Mouse (Mus musculus) liver, embryonic 16.5 days (tissue): ENCODE results near the gene Soat2. TPM values are rescaled to one million over a fixed set of nuclear protein-coding genes. Genes with fewer than 3 reads are reported as not detected.

ENCODE experiments used
- ATAC-seq: fragments of 200-750 bp; cut with Nextera tagmentation; 2 replicates; pipeline ENCODE4 v1.8.0; 2017; ENCODE audit warnings: low read depth, mild to moderate bottlenecking, moderate number of reproducible peaks, moderate library complexity
- H3K27ac ChIP-seq: fragments of 300-500 bp; sonication (generic); 2 replicates; pipeline ENCODE4 v1.5.1; 2014; ENCODE audit warnings: mild to moderate bottlenecking, low read length
- H3K27me3 ChIP-seq: fragments of 300-500 bp; sonication (generic); 2 replicates; pipeline ENCODE4 v1.6.1; 2014; ENCODE audit warnings: low read depth, low read length, mixed read lengths; ENCODE audit not compliant: control insufficient read depth, insufficient read depth
- H3K36me3 ChIP-seq: fragments of 300-500 bp; sonication (generic); 2 replicates; pipeline ENCODE4 v1.6.1; 2014; ENCODE audit warnings: mild to moderate bottlenecking; ENCODE audit not compliant: control insufficient read depth, insufficient read depth
- H3K4me1 ChIP-seq: fragments of 300-500 bp; sonication (generic); 2 replicates; pipeline ENCODE4 v1.6.1; 2014; ENCODE audit warnings: low read depth, low read length, mixed read lengths; ENCODE audit not compliant: control insufficient read depth
- H3K4me2 ChIP-seq: fragments of 300-500 bp; sonication (generic); 2 replicates; pipeline ENCODE4 v1.6.1; 2014; ENCODE audit warnings: low read depth, low read length, mixed read lengths
- H3K4me3 ChIP-seq: fragments of 300-500 bp; sonication (generic); 2 replicates; pipeline ENCODE4 v1.5.1; 2014; ENCODE audit warnings: low read depth, mild to moderate bottlenecking, low read length
- H3K9ac ChIP-seq: fragments of 300-500 bp; sonication (generic); 2 replicates; pipeline ENCODE4 v1.6.1; 2014; ENCODE audit warnings: low read depth, low read length
- H3K9me3 ChIP-seq: fragments of 300-500 bp; sonication (generic); replicated peaks from 2 replicates; pipeline ENCODE4 v1.6.1; 2016; ENCODE audit warnings: low read length; ENCODE audit not compliant: control insufficient read depth
- WGBS: fragments of 180-500 bp; shearing (Covaris S2); extraction: QIAGEN DNeasy Blood & Tissue Kit; methylation state at CpG from one replicate; pipeline ENCODE4 v1.1.7; 2014; ENCODE audit not compliant: insufficient replicate concordance; 5-methylcytosine and 5-hydroxymethylcytosine counted together
- polyA plus RNA-seq: library from polyadenylated mRNA; unstranded; fragments of >200 nt; fragmentation: Nextera tagmentation; extraction: Ambion mirVana; gene quantifications from 2 replicates; pipeline ENCODE4 v1.2.1, GENCODE M21; 2015

Soat2 gene
- polyA plus RNA-seq, 1 experiment from 2014 or later = 33.6 TPM

DNA sequence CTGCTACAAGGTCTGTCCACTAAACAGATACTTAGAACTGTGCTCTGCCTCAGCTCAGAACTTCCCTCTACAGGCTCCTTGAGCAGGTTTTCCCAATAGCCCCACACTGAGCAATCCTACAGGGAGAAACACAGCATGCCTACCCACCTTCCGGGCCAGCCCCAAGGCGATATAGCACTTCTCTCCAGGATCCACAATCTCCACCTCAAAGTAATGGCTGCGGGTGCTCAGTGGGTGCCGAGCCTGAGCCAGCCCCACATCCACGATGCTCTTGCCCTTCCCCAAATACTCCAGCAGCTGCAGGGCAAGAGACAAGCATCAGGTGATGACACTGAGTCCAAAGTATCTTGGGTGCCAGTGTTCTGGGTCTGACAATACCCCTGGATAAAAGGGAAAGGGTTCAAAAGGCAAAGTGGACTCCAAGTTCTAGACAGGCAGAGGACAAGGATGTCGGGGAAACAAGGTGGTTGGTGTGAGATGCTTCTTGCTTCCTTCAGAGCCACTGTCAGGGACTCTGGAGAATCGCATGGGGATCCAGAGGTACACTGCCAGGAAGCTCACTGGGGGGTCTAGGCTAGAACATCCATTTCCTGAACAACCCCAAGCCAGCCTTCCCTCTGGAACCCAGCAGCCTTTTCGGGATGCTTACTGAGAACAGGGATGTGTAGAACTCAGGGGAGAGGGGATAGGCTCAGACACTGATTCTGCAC is 31.1 kb upstream of the Soat2 start:
- no peak overlapping the region for H3K4me3 ChIP-seq
- 70% methylated on average over 8 of the region's 8 CpGs for WGBS
- no peak overlapping the region for H3K9ac ChIP-seq
- ATAC-seq = no peak
- peaks cover 4% of the 10 kb centered on the region; the same call in 1 of the 2 replicates for H3K36me3 ChIP-seq
- H3K27me3 ChIP-seq = no peaks in the 10 kb centered on the region
- H3K27ac ChIP-seq = no peak overlapping the region
- H3K9me3 ChIP-seq = no peaks in the 10 kb centered on the region
- no peak overlapping the region for H3K4me2 ChIP-seq
- H3K4me1 ChIP-seq = no peaks in the 10 kb centered on the region

DNA sequence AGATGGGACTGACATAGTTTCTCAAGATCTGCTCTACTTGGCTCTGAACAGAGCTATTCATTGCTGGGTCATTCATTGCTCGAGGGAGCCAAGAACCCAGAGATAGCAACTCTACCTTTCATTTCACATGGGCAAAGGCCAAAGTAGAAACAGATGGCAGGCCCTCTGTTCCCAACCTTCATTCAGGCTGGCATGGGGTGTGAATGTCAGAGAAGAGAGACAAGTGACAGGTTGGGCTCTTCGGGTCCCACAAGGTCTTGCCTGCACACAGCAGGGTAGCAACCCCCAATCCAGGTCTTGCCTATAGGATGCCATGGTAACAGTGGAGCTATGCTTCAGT is 30.5 kb upstream of the Soat2 start:
- no peak for ATAC-seq
- peaks cover 4% of the 10 kb centered on the region; the same call in 1 of the 2 replicates for H3K36me3 ChIP-seq

DNA sequence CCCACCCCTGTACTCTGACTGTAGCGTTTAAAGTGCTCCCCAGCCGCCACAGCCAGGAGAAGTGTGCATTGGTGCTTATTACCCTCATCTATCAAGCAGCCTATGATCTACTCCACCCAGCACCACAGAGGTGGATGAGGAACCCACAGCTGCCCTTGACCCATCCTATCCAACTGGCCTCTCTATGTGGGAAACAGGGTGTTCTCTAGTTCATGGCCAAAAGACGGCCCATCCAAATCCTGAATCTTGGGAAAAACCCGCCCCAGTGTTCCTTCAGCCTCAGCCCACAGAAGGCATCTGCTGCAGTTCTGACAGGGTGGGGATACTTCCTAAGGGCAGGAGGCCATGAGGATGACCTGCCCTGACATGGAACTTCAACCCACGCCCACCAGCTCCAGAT is 29.8 kb upstream of the Soat2 start:
- H3K9ac ChIP-seq = no peak overlapping the region
- H3K4me3 ChIP-seq = no peak overlapping the region
- H3K9me3 ChIP-seq = no peaks in the 10 kb centered on the region
- H3K27me3 ChIP-seq = no peaks in the 10 kb centered on the region
- no peak for ATAC-seq
- H3K27ac ChIP-seq = no peak overlapping the region
- H3K4me1 ChIP-seq = no peaks in the 10 kb centered on the region
- H3K36me3 ChIP-seq = peaks cover 4% of the 10 kb centered on the region
- H3K4me2 ChIP-seq = no peak overlapping the region
- WGBS = 68% methylated on average over 5 of the region's 5 CpGs

More for the DNA sequence above, 30.5 kb upstream of the Soat2 start:
- Histone ChIP-seq H3K27me3 (no peaks in the 10 kb centered on the region), H3K4me1 (no peaks in the 10 kb centered on the region), H3K4me3 (no peak overlapping the region), H3K4me2 (no peak overlapping the region), H3K9me3 (no peaks in the 10 kb centered on the region), H3K27ac (no peak overlapping the region), H3K9ac (no peak overlapping the region)
- 76% methylated on average over 2 of the region's 2 CpGs for WGBS

DNA sequence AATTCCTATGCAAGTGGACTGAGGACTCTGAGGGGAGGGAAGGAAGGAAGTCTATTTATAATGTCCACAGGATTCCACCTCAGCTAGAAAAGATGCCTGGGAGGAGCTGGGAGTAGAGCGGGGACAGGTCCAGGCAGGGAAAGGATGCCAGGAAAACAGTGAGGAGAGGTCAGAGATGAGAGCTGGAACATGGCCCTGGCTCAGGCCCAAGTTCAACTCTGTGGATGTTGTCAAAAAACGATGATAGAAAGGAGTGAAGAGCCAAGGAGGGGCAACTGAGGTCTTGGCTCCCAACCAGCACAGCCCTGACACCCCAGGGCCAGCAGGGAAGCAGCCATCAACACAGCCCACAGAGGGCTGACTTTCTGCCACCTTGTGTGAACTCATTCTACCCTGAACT is 24.0 kb upstream of the Soat2 start:
- no peak overlapping the region for H3K27ac ChIP-seq
- H3K36me3 ChIP-seq = peaks cover 4% of the 10 kb centered on the region
- H3K4me2 ChIP-seq = no peak overlapping the region
- no peak for ATAC-seq
- no peak overlapping the region for H3K4me3 ChIP-seq
- no peaks in the 10 kb centered on the region for H3K27me3 ChIP-seq
- 53% methylated on average over 2 of the region's 2 CpGs for WGBS
- no peaks in the 10 kb centered on the region for H3K9me3 ChIP-seq
- no peaks in the 10 kb centered on the region for H3K4me1 ChIP-seq
- no peak overlapping the region for H3K9ac ChIP-seq

DNA sequence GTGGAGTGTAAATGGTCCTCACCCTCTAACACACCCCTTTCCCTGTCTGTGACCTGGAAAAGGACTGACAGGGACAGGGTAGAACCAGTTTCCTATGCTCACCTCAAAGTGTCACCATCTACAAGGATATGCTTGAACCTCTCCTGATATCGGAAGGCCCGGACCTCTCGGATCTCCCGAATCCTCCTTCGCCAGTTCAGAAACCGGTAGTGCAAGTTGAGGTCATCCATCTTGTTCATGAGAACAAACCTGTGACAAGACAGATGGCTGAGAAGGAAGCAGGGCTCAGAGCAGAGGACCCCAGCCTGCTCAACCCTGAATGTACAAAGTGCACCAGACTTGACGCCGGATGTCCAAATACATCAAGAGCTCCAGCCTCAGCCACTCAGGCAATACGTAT is 17.0 kb upstream of the Soat2 start:
- 85% methylated on average over 9 of the region's 9 CpGs for WGBS
- no peak overlapping the region for H3K4me3 ChIP-seq
- no peaks in the 10 kb centered on the region for H3K9me3 ChIP-seq
- peaks cover 7% of the 10 kb centered on the region for H3K36me3 ChIP-seq
- no peak overlapping the region for H3K9ac ChIP-seq
- peaks cover 19% of the 10 kb centered on the region for H3K4me1 ChIP-seq
- H3K4me2 ChIP-seq = no peak overlapping the region
- ATAC-seq = no peak
- no peak overlapping the region for H3K27ac ChIP-seq
- no peaks in the 10 kb centered on the region for H3K27me3 ChIP-seq

DNA sequence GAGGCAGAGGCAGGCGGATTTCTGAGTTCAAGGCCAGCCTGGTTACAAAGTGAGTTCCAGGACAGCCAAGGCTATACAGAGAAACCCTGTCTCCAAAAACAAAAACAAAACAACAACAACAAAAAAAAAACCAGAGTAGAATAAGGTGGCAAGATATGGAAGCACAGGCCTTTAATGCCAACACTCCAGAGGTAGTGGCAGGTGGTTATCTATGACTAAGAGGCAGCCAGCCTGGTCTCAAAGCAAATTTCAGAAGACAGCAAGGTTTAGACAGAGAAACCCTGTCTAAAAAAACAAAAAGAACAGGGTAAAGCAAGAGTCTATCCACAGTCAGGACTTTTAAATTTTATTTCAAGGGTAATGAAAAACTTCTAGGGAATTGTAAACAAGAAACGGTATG is 15.6 kb upstream of the Soat2 start:
- peaks cover 19% of the 10 kb centered on the region for H3K4me1 ChIP-seq
- H3K9me3 ChIP-seq = no peaks in the 10 kb centered on the region
- peak overlapping the region; percentile 29; the same call in 1 of the 2 replicates for H3K27ac ChIP-seq
- H3K4me2 ChIP-seq = no peak overlapping the region
- no peak overlapping the region for H3K9ac ChIP-seq
- peaks cover 7% of the 10 kb centered on the region for H3K36me3 ChIP-seq
- 81% methylated on average over 2 of the region's 2 CpGs for WGBS
- H3K27me3 ChIP-seq = no peaks in the 10 kb centered on the region
- no peak for ATAC-seq
- H3K4me3 ChIP-seq = no peak overlapping the region

DNA sequence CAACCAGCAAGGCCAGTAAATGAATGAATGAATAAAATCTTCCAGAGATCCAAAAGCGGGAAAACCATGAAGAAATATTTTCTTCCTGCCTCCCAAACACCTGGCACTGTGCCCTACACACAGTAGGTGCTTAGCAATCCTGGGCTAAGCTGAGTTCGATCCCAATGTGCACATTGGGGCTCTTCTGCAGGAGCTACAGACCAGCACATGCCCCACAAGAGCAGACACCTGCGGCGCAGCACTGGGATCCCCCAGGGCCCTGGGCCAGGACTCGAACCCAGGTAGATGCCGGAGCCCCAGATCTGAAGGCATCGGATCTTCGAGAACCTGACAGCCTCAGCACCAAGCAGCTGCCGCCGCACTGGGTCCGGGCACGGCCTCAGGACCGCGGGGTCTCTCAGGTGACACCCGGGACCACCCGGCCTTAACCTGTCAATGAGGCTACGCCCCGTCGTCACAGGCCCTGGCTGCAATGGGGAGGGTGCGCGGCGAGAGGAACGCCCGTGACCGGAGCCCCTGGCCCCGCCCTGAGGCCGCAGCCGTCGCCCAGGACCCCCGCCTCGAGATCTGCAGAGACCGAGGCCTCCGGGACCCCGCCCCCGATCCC is 14.7 kb upstream of the Soat2 start:
- Histone ChIP-seq H3K4me3 (peak overlapping the region; percentile 77), H3K4me2 (peak overlapping the region; percentile 94), H3K4me1 (peaks cover 19% of the 10 kb centered on the region), H3K36me3 (peaks cover 7% of the 10 kb centered on the region), H3K27ac (peak overlapping the region; percentile 75), H3K9me3 (no peaks in the 10 kb centered on the region), H3K9ac (peak overlapping the region; percentile 81), H3K27me3 (no peaks in the 10 kb centered on the region)
- WGBS = 2% methylated on average over 35 of the region's 35 CpGs
- peak; percentile 0; the same call in 1 of the 2 replicates for ATAC-seq

DNA sequence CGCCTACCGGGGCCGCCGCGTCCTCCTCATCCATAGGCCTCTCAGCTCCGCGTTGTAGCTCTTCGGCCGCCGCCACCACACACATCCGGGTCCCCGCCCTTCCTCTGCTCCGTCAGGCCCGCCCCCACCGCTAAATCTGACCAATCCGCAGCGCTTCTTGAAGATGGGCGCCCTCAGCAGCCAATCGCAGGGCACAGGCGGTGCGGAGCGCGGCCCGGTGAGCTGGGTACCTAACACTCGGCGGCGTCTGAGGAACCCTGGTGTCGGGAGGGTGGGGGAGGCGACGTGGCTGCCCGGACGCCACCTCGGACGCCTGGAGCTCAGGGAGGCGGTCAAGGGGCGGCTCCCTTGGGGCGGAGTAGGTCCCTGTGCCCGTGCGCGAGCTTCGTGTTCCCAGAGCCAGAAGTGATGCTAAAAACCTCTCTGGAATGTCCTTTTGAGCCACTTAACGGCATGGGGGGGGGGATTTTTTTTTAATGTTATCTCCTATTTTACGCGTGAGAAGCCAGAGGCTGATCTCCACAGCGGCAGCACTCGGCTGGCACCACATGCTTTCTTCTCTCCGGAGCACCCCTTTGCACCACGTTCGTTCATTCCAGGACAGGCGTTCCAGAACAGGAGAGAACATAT is 14.1 kb upstream of the Soat2 start, which contains the start of gene Spryd3:
Gene Spryd3 (minus strand): TSS at position 106 of the 630 bp plus-strand sequence.
- Histone ChIP-seq H3K4me3 (peak within 1 kb of the TSS; percentile 77), H3K36me3 (peaks cover 7% of the 10 kb centered on the region), H3K4me1 (peaks cover 19% of the 10 kb centered on the region), H3K9ac (peak within 1 kb of the TSS; percentile 81), H3K9me3 (no peaks in the 10 kb centered on the region), H3K4me2 (peak within 1 kb of the TSS; percentile 94), H3K27ac (peak within 1 kb of the TSS; percentile 75), H3K27me3 (no peaks in the 10 kb centered on the region)
- ATAC-seq = peak; percentile 98
- WGBS = under 1% methylated on average over 49 of the region's 50 CpGs

DNA sequence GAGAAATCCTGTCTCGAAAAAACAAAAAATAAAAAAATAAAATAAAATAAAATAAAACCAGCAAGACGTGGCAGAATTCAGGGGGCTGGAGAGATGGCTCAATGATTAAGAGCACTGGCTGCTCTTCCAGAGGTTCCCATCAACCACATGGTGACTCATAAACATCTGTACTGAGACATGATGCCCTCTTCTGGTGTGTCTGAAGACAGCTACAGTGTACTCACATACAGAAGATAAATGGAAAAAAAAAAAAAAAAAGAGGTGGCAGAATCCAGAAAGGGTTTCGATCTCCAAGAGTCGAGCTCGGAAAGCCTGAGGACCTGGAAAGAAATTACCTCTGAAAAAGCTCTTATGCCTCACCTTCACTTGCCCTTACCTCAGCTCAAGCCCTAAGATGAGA is 9.2 kb upstream of the Soat2 start:
- no peak overlapping the region for H3K4me3 ChIP-seq
- H3K4me1 ChIP-seq = peaks cover 9% of the 10 kb centered on the region
- no peak for ATAC-seq
- H3K36me3 ChIP-seq = no peaks in the 10 kb centered on the region
- no peak overlapping the region for H3K4me2 ChIP-seq
- H3K27me3 ChIP-seq = peaks cover 38% of the 10 kb centered on the region
- 69% methylated on average over 5 of the region's 5 CpGs for WGBS
- no peak overlapping the region for H3K9ac ChIP-seq
- no peaks in the 10 kb centered on the region for H3K9me3 ChIP-seq
- no peak overlapping the region for H3K27ac ChIP-seq
